Mouse (Mus musculus) gastrocnemius, adult 8-10 months (tissue): ENCODE data around the gene Il17rc. TPM values are rescaled to one million over a fixed set of nuclear protein-coding genes. Genes with fewer than 3 reads are reported as not detected.
A peak's percentile ranks its signal among the peaks of the same experiment; 100 is the strongest.

ENCODE experiments used
- DNase-seq, 2 experiments: peaks; one replicate each; pipeline ENCODE4 v3.0.0; 2022; ENCODE audit warnings: low spot score in 2 of 2
- total RNA-seq, 4 experiments: library from RNA; stranded (reverse); gene quantifications; 2 replicates each; pipeline ENCODE4 v1.2.4; 2022

Il17rc gene
- total RNA-seq, 4 experiments from 2014 or later: 3.9 to 7.5 (median 4.7) TPM

- DNase-seq: peak; percentile 42 to 59
Measured at GRCm38 (mm10) chr6:113494258-113494788, 23.1 kb downstream of the Il17rc start.

GRCm38 (mm10) chr6:113495071-113495675, 23.9 kb downstream of the Il17rc start:
- DNase-seq: no peak

- no peak for DNase-seq
Measured at GRCm38 (mm10) chr6:113499346-113499745, 28.1 kb downstream of the Il17rc start.

- no peak for DNase-seq
Measured at GRCm38 (mm10) chr6:113501388-113502084, 30.3 kb downstream of the Il17rc start, which contains the start of gene Prrt3. Gene Prrt3 (minus strand): TSS chr6:113501931.

GRCm38 (mm10) chr6:113502801-113503200, 31.6 kb downstream of the Il17rc start:
- DNase-seq: no peak

- DNase-seq: no peak
Measured at GRCm38 (mm10) chr6:113505689-113506088, 34.5 kb downstream of the Il17rc start.

- no peak for DNase-seq
Measured at GRCm38 (mm10) chr6:113507130-113507529, 35.9 kb downstream of the Il17rc start.

GRCm38 (mm10) chr6:113508272-113508946, 37.2 kb downstream of the Il17rc start:
- peak; percentile 57 to 59 for DNase-seq

GRCm38 (mm10) chr6:113508947-113509280, 37.7 kb downstream of the Il17rc start:
- peak in 1 of 2 experiments; percentile 61 for DNase-seq

- DNase-seq: no peak
Measured at GRCm38 (mm10) chr6:113513944-113514343, 42.7 kb downstream of the Il17rc start.

- no peak for DNase-seq
Measured at GRCm38 (mm10) chr6:113514600-113514999, 43.4 kb downstream of the Il17rc start.

- DNase-seq: no peak
Measured at GRCm38 (mm10) chr6:113517434-113518080, 46.3 kb downstream of the Il17rc start.

- no peak for DNase-seq
Measured at GRCm38 (mm10) chr6:113522310-113522709, 51.1 kb downstream of the Il17rc start.

GRCm38 (mm10) chr6:113523420-113523819, 52.2 kb downstream of the Il17rc start:
- DNase-seq: no peak

- peak; percentile 79 to 80 for DNase-seq
Measured at GRCm38 (mm10) chr6:113530932-113531839, 60.0 kb downstream of the Il17rc start, which contains the start of the genes Emc3 and Fancd2. Gene Emc3 (minus strand): TSS chr6:113531652. Gene Fancd2 (plus strand): TSS chr6:113531682.

GRCm38 (mm10) chr6:113531840-113532404, 60.7 kb downstream of the Il17rc start:
- no peak for DNase-seq
